Mouse (Mus musculus): ENCODE data around the gene Ddhd1. TPM values are rescaled to one million over a fixed set of nuclear protein-coding genes. Genes with fewer than 3 reads are reported as not detected.
A peak's percentile ranks its signal among the peaks of the same experiment; 100 is the strongest.

Ddhd1 gene
- total RNA-seq, 1 experiment, result 12.4 TPM

- H3K4me3 ChIP-seq (ENCODE audit: insufficient read depth in 1 of 2, low read depth in 1 of 2, low read length in 2 of 2, poor library complexity in 1 of 2, severe bottlenecking in 1 of 2), result no peak overlapping the region
- H3K27ac ChIP-seq (ENCODE audit: insufficient read depth, low read depth, low read length, poor library complexity, severe bottlenecking), result no peak overlapping the region
- no peak for TF ChIP-seq ZC3H11A (IDR thresholded peaks at IDR 0.05; ENCODE audit: borderline replicate concordance, low read depth, low read length)
- TF ChIP-seq CHD2 (IDR thresholded peaks at IDR 0.05; ENCODE audit: low read depth, low read length), result no peak
- no peak for TF ChIP-seq MAFK (IDR thresholded peaks at IDR 0.05; ENCODE audit: insufficient read depth, low read depth, low read length)
- no peak for TF ChIP-seq HCFC1 (IDR thresholded peaks at IDR 0.05; ENCODE audit: borderline replicate concordance, insufficient read depth, low read length)
- no peak for TF ChIP-seq ZNF384 (IDR thresholded peaks at IDR 0.05; ENCODE audit: low read depth, low read length)
- H3K4me1 ChIP-seq (ENCODE audit: control insufficient read depth in 2 of 2, insufficient read depth in 2 of 2, low read length in 2 of 2, poor library complexity in 1 of 2), result peaks cover 1 to 18% of the 10 kb centered on the region in 2 experiments; a peak in 2 of 4 replicates
- H3K36me3 ChIP-seq (ENCODE audit: control insufficient read depth, insufficient read depth, low read length, poor library complexity, severe bottlenecking), result no peaks in the 10 kb centered on the region
- DNase-seq (ENCODE audit: low read depth, low spot score), result no peak
- no peak overlapping the region for H3K9ac ChIP-seq (ENCODE audit: insufficient read depth, low read depth, low read length, poor library complexity, severe bottlenecking)
- no peaks in the 10 kb centered on the region for H3K9me3 ChIP-seq (ENCODE audit: control insufficient read depth, insufficient read depth, low read depth, low read length)
- in situ Hi-C loops (cut with MboI; ENCODE audit: low sequenced_read_pairs in 2 of 2, unreplicated experiment in 2 of 2), result no loop called here
These were observed 103.6 kb downstream of the Ddhd1 start for GRCm38 (mm10) chr14:45554336-45554735.

GRCm38 (mm10) chr14:45553854-45554253 is 104.1 kb downstream of the Ddhd1 start:
- in situ Hi-C loops (cut with MboI; ENCODE audit: low sequenced_read_pairs in 2 of 2, unreplicated experiment in 2 of 2), result no loop called here
- Histone ChIP-seq H3K27ac (ENCODE audit: insufficient read depth, low read depth, low read length, poor library complexity, severe bottlenecking) (no peak overlapping the region), H3K36me3 (ENCODE audit: control insufficient read depth, insufficient read depth, low read length, poor library complexity, severe bottlenecking) (no peaks in the 10 kb centered on the region), H3K4me1 (ENCODE audit: control insufficient read depth in 2 of 2, insufficient read depth in 2 of 2, low read length in 2 of 2, poor library complexity in 1 of 2) (peaks cover 0 to 13% of the 10 kb centered on the region in 2 experiments; a peak in 1 of 4 replicates), H3K9ac (ENCODE audit: insufficient read depth, low read depth, low read length, poor library complexity, severe bottlenecking) (no peak overlapping the region), H3K4me3 (ENCODE audit: insufficient read depth in 1 of 2, low read depth in 1 of 2, low read length in 2 of 2, poor library complexity in 1 of 2, severe bottlenecking in 1 of 2) (no peak overlapping the region), H3K9me3 (ENCODE audit: control insufficient read depth, insufficient read depth, low read depth, low read length) (no peaks in the 10 kb centered on the region)
- DNase-seq (ENCODE audit: low read depth, low spot score), result no peak
- TF ChIP-seq CHD2 (IDR thresholded peaks at IDR 0.05; ENCODE audit: low read depth, low read length) (no peak), MAFK (IDR thresholded peaks at IDR 0.05; ENCODE audit: insufficient read depth, low read depth, low read length) (no peak), ZC3H11A (IDR thresholded peaks at IDR 0.05; ENCODE audit: borderline replicate concordance, low read depth, low read length) (no peak), HCFC1 (IDR thresholded peaks at IDR 0.05; ENCODE audit: borderline replicate concordance, insufficient read depth, low read length) (no peak), ZNF384 (IDR thresholded peaks at IDR 0.05; ENCODE audit: low read depth, low read length) (no peak)

GRCm38 (mm10) chr14:45552431-45552830 is 105.5 kb downstream of the Ddhd1 start:
- no peak overlapping the region for H3K9ac ChIP-seq (ENCODE audit: insufficient read depth, low read depth, low read length, poor library complexity, severe bottlenecking)
- in situ Hi-C loops (cut with MboI; ENCODE audit: low sequenced_read_pairs in 2 of 2, unreplicated experiment in 2 of 2), result no loop called here
- H3K4me3 ChIP-seq (ENCODE audit: insufficient read depth in 1 of 2, low read depth in 1 of 2, low read length in 2 of 2, poor library complexity in 1 of 2, severe bottlenecking in 1 of 2), result peak overlapping the region in 1 of 2 experiments; percentile 33; a peak in 2 of 4 replicates
- TF ChIP-seq HCFC1 (IDR thresholded peaks at IDR 0.05; ENCODE audit: borderline replicate concordance, insufficient read depth, low read length), result no peak
- TF ChIP-seq ZNF384 (IDR thresholded peaks at IDR 0.05; ENCODE audit: low read depth, low read length), result no peak
- no peak for TF ChIP-seq ZC3H11A (IDR thresholded peaks at IDR 0.05; ENCODE audit: borderline replicate concordance, low read depth, low read length)
- no peak for TF ChIP-seq CHD2 (IDR thresholded peaks at IDR 0.05; ENCODE audit: low read depth, low read length)
- no peak for TF ChIP-seq MAFK (IDR thresholded peaks at IDR 0.05; ENCODE audit: insufficient read depth, low read depth, low read length)
- H3K27ac ChIP-seq (ENCODE audit: insufficient read depth, low read depth, low read length, poor library complexity, severe bottlenecking), result no peak overlapping the region
- H3K36me3 ChIP-seq (ENCODE audit: control insufficient read depth, insufficient read depth, low read length, poor library complexity, severe bottlenecking), result no peaks in the 10 kb centered on the region
- no peaks in the 10 kb centered on the region for H3K9me3 ChIP-seq (ENCODE audit: control insufficient read depth, insufficient read depth, low read depth, low read length)
- no peak for DNase-seq (ENCODE audit: low read depth, low spot score)
- peaks cover 0 to 7% of the 10 kb centered on the region in 2 experiments; a peak in 1 of 4 replicates for H3K4me1 ChIP-seq (ENCODE audit: control insufficient read depth in 2 of 2, insufficient read depth in 2 of 2, low read length in 2 of 2, poor library complexity in 1 of 2)

GRCm38 (mm10) chr14:45551121-45551768 is 106.7 kb downstream of the Ddhd1 start:
- Histone ChIP-seq H3K4me3 (ENCODE audit: insufficient read depth in 1 of 2, low read depth in 1 of 2, low read length in 2 of 2, poor library complexity in 1 of 2, severe bottlenecking in 1 of 2) (peak overlapping the region; percentile 26 to 39), H3K9ac (ENCODE audit: insufficient read depth, low read depth, low read length, poor library complexity, severe bottlenecking) (peak overlapping the region; percentile 38; the same call in 1 of the 2 replicates), H3K27ac (ENCODE audit: insufficient read depth, low read depth, low read length, poor library complexity, severe bottlenecking) (no peak overlapping the region), H3K4me1 (ENCODE audit: control insufficient read depth in 2 of 2, insufficient read depth in 2 of 2, low read length in 2 of 2, poor library complexity in 1 of 2) (peaks cover 0 to 7% of the 10 kb centered on the region in 2 experiments; a peak in 1 of 4 replicates), H3K9me3 (ENCODE audit: control insufficient read depth, insufficient read depth, low read depth, low read length) (no peaks in the 10 kb centered on the region), H3K36me3 (ENCODE audit: control insufficient read depth, insufficient read depth, low read length, poor library complexity, severe bottlenecking) (no peaks in the 10 kb centered on the region)
- DNase-seq (ENCODE audit: low read depth, low spot score), result peak; percentile 87
- TF ChIP-seq CHD2 (IDR thresholded peaks at IDR 0.05; ENCODE audit: low read depth, low read length), result no peak
- TF ChIP-seq HCFC1 (IDR thresholded peaks at IDR 0.05; ENCODE audit: borderline replicate concordance, insufficient read depth, low read length), result no peak
- TF ChIP-seq ZNF384 (IDR thresholded peaks at IDR 0.05; ENCODE audit: low read depth, low read length), result no peak
- no peak for TF ChIP-seq MAFK (IDR thresholded peaks at IDR 0.05; ENCODE audit: insufficient read depth, low read depth, low read length)
- in situ Hi-C loops (cut with MboI; ENCODE audit: low sequenced_read_pairs in 2 of 2, unreplicated experiment in 2 of 2), result no loop called here
